Mouse (Mus musculus): ENCODE data around the gene Wipf2. TPM values are rescaled to one million over a fixed set of nuclear protein-coding genes. Genes with fewer than 3 reads are reported as not detected.
"Not testable (repeated sequence)": the region's sequence is repeated elsewhere in the genome, so short reads cannot be mapped to it uniquely, and the experiment has no call there.

The Wipf2 gene
- total RNA-seq, 2 experiments from 2014 or later = 13.3 to 15.4 TPM

DNA sequence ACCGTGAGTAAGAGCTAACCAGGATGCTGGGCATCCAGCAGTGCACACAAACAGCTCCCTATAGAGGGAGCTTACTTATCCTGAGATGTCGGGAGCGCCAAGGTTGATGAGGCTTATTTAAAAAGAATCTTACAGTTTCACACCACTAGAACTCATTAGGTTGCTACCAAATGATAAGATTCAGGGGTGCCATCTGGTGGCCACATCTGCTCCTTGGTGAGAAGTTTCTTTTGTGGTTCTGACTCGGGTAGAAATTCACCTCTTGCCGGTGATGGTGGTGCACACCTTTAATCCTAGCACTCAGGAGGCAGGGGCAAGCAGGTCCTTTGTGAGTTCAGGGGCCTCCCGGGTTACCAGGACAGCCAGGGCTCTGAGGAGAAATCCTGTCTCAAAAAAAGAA lies 46.2 kb downstream of the Wipf2 start:
- peak; percentile 78 for DNase-seq

DNA sequence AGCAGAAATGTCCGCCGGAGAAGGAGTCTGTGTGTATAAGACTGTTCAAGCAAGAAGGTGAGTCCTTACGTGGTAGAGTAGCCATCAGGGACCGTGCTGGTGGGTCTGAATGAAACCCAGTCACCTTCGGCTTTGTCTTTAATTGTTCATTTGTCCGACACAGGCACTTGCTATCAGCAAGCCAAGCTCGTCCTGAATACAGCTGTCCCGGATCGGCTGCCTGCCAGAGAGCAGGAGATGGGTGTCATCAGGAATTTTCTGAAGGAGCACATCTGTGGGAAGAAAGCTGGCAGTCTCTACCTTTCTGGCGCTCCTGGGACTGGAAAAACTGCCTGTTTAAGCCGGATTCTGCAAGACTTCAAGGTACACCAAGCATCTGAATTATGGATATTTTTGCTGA lies 47.0 kb downstream of the Wipf2 start:
- DNase-seq = no peak

DNA sequence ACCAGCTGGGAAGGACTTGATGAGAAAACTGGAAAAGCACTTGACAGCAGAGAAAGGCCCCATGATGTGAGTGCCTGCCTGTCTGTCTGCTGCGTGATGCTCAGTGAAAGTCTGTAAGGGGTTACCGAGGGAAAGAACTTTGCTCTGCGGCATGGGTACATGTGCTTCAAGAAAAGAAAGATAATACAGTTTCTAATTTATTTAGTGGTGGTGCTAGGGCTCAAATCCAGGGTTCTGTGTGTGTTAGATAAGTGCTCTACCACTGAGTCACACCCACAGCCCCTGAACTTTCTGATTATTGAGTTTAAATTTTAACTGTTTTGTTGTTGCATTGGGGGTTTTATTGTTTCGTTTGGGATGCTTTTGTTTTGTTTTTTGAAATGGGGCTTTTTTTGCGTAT lies 48.1 kb downstream of the Wipf2 start:
- DNase-seq = no peak

DNA sequence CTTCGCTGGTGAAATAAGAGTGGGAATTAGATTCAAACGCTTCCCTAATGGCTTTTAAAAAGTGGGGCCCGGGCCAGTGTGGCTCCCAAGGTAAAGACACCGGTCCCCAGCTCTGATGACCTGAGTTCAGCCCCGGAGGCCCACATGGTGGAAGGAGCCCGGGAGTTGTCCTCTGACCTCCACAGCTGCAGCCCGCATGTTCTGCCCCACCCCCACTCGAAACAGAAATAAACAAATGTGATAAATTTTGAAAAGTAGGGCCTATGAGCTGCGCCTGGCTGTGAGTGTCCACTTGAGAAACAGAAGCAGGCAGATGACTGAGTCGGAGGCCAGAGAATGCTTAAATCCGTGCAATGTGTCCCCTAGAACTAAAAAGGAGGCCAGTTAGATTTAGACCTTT lies 50.8 kb downstream of the Wipf2 start:
- DNase-seq = no peak

DNA sequence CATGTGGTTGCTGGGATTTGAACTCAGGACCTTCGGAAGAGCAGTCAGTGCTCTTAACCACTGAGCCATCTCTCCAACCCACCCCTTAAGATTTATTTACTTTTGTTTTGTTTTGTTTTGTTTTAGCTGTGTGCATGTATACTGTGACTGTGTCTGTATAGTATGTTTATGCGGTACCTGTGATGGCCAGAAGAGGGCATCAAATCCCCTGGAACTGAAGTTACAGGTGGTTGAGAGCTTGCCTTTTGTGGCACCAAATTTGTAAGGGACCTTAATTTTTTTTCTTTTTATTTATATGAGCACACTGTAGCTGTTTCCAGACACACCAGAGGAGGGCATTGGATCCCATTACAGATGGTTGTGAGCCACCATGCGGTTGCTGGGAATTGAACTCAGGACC lies 52.9 kb downstream of the Wipf2 start:
- not testable (repeated sequence) for DNase-seq

DNA sequence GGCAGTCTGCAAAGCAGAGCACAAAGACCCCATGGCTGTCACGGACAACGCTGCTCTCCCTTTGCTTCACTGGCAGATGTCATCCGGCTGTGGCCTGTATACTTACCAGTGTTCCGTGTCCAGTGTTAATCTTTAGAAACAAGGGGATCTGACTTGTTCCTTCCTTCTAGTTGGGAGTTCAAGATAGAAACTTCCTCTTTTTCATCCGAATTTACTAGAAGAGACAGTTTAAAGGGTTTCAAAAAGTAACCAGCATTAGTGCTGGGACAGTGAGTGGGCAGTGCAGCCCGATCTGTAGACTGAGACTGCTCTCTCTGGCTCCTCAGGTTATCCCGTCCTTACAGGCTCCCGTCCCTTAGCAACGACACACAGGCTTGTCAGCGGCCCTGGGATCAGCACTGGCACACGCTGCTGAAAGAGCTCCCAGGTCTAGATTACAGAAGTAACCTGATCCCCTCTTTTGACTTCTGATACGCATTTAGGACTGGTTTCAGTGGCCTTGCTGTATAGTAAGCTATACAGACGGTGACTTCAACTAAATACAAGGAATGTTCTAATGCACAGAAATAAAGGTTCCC lies 54.1 kb downstream of the Wipf2 start:
- no peak for DNase-seq

DNA sequence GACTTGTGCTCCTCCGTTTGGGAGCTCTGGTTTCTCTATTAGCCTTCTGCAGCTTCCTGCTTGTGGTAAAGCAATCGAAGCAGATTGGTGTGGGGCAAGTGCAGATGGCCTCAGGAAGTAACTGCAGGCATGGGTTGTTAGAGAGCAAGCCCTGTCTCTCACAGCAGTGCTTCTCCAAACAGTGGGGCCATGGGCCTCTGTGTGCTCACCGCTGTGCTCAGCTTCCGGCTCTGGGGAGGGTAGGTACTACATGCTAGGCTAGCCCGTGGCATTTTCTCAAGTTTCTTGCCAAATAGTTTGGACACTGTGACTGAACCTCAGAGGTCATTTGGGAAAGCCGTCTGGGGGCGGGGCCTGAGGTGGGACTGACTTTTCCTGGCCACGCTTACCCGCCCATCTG lies 54.8 kb downstream of the Wipf2 start:
- DNase-seq = peak; percentile 60

DNA sequence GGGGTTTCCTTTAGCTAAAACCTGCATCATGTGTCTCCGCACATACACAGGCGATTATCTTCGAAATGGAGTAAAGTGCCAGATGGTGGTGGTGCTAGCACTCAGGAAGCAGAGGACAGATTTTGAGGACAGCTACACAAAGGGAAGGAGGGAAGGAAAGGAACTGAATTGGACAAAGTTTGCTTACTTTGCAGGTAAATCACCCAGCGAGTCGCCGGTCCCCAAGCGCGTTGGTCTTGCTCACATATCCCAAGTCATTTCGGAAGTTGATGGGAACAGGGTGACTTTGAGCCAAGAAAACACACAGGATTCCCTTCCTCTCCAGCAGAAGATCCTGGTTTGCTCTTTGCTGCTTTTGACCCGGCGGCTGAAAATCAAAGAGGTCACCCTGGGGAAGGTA lies 55.6 kb downstream of the Wipf2 start:
- DNase-seq = no peak

DNA sequence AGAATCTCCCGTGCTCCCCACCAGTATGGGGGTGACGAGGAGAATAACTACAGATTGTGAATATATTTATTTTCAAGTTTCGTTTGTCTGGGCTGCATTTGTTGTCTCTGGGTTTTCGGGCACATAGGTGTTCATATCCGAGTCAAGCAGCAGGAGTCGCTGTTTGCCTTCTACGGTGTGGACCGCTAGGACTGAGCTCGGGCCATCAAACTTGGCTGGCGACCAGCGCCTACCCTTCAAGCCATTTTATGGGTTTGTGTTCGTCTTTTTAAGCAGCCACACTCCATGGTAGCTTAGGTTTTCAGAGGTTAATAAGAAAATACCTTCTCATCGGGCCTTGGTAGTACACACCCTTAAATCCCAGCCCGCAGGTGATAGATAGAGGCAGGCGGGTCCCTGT lies 58.4 kb downstream of the Wipf2 start:
- DNase-seq = peak; percentile 71

DNA sequence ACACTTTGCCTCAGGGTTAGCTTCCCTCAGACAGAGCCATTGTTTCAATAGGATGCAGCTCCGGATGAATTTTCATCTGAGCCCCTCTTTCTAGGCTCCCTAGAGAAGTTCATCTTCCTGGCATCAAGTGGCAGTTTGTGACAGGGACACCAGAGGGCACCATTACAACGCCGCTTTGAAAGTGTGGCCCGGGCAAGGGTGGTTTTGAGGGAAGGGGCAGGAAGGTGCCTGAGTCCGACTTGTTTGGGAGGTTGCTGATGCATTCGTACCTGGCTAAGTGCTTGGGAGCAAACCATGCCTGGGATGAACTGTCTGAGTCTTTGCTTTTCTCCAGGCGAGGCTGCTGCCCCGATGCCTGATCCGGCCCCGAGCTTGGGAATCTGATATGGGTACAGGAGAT lies 58.9 kb downstream of the Wipf2 start:
- DNase-seq = peak; percentile 75

DNA sequence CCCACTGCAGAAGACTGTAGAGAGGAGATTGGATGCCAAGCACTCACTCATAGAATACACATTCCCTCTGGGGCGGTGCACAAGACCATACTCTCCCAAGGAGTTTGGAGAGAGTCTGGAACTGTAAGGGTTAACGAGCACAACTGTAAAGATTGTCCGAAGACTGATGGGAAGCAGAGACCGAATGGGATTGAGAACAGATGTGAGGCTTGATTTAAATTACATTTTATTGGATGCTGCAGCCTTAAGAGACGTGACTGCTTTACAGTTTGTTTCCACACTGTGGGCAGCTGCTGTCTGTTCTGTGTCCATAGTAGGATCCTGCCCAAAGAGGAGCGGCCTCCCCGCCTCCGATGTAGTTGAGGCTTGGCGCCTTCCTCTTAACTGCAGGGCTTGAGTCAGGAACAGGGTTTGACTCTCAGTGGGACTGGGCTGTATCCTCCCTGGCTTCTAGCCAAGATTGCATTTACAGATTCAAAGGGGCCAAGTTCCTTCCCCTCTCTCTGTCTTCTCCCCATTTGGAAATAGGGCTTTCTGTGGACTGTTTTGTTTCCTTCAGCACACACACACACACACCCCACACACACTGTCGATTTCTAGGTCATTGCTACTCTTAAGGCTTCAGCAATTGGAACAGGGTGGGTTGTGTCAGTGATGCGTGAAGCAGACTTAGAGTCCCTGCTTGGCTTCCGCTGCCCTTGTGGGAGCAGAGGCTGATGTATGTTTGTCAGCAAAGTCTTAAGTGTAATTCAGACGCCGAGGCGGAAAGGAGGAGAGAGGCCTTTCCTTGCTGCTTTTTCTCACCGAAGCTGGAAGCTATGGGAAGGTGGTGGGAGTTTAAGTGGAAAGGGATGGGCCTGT lies 59.6 kb downstream of the Wipf2 start:
- DNase-seq = peak; percentile 13

DNA sequence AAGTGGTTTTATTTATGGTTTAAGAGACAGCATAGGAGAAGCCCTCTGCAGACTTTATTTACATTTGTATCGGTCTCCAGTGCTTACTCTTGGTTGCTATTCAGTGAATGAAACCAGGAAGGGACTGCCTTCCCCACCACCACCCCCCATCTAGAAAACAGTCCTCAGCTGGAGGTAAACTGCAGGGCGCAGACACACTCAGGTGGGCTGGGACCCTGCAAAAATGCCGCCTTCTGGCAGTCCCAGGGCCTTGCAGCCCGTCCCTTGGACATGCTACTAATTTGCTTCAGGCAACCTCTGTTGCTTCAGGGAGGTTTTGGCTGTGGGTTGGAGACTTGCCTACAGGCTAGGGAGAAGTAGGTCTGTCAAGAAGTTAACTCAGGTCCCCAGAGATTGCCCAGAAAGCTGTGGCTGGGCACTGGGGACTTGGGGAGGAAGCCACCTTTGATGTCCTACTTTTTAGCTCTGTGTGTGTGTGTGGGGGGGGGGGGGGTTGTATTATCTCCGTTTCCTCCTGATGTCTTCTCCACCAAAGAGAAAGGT lies 61.3 kb downstream of the Wipf2 start:
- peak; percentile 25 for DNase-seq

DNA sequence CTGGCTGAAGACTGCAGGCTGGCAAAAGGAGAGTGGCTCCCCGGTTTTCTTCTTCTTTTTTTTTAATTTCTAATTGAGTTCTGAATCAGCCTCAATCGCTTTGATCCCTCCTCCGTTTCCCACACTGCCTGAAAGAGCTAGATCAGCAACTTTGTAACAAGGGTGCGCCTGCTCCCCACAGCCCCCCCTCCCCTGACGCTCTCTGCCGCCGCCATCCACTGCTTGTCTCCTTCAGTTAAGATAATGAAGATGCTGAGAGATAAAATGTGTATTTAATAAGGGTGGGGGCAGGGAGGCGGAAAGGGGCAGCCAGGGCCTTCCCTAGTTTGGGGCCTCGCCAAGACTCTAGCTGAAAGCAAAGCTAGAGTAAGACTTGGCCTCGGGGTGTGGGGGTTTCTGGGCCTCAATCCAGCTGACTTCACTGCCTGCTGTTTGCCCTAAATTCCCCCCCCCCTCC lies 61.9 kb downstream of the Wipf2 start:
- DNase-seq = peak; percentile 72

DNA sequence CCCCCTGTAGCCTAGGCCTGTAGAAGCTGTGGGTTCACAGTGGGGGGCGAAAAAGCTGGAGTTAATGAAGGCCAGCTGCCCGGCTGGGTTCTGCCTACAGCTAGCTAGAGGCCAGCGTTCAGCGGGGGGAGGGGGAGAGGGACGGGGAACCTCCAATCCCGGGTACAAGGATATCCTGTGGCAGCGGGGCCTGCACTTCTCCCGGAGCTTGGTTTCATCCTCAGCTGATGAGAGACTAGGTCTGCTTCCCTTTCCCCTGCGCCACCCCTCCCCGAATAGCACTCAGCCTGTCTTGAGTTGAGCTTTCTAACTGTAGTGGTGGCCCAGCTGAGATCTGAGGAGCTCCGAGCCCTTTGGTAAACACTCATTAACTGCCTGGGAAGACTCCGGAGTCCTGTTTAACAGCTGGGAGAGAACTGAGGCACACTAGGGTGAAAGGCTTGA lies 62.5 kb downstream of the Wipf2 start:
- peak; percentile 71 for DNase-seq

DNA sequence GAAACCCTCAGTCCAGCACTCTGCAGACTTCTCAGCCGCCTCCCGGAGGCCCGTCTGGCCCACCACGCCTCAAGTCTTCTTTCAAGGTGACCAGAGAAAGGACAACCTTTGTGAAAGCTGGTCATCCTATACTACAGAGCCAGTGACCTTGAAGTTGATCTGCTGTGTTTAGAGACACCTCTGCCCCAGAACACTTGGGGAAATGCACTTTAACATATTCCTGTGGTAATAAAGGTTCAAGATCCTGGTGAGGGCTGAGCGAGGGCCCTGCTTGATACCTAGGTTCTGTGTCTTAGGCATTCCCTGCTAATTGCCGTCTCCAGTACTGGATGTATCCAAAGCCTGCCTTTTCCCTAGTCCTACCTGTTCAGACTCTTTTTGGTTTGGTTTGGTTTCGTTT lies 63.1 kb downstream of the Wipf2 start:
- DNase-seq = no peak

DNA sequence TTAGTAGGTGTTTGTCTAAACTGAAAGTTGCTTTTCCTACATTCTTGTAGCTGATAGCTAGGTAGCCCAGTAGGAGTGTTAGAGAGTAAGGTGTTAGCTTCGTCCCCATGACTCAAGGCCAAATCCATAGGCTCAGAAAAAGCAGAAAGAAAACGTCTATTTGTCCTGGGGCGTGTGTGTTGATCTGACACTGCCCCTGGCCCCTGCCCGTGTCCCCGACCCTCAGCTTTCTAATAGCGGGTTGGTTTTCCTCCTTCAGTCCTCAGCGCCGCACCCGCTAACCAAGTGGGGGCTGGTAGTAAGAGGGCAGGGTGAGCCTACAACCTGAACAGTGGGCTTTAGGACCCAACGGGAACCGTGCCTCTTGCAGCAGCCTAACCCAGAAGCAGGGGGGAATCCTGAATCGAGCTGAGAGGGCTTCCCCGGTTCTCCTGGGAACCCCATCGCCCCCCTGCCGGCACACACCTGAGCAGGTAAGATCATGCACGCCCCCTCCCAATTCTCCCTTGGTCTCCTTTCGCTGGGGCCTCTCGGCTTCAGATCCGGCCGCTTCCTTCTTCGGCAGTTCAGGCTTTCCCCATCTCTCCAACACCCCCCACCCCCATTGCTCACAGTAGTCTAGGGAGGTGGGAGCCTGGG lies 64.1 kb downstream of the Wipf2 start, which contains the start of gene Rara:
Rara (plus strand) TSS at position 381 of the 639 bp plus-strand sequence.
- DNase-seq = peak; percentile 48

DNA sequence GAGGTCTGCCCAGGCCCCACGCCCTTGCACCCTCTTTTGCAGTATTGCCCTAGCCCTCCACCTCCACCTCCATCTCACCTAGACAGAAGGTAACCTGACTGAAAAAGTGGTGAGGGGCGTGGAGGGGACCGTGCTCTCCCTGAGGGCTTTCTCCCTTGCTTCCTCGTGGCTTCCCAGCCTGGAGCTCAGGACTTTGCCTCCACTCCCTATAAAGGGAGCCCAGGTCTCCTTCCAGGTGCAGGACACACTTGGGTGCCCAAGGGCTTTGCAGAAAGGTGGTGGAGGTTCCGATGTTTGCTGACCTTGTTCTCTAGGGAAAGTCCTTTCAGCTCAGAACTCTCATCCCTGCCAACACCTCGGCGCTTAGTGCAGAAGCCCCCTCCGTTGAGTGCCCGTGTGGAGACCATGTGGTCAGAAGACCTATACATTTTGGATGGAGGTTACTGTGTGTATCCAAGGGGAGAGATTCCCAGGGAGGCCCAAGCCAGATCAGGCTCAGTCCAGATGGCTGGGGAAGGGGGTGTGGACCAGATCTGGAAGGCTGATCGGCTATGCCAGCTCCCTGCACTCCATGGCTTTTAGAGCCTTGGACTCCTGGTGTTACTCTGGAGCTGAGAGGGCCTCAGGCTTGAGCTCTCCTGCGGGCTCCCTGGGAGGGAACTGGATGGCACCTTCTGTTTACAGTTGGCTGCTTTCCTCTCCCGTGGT lies 64.9 kb downstream of the Wipf2 start:
- peak; percentile 22 for DNase-seq

DNA sequence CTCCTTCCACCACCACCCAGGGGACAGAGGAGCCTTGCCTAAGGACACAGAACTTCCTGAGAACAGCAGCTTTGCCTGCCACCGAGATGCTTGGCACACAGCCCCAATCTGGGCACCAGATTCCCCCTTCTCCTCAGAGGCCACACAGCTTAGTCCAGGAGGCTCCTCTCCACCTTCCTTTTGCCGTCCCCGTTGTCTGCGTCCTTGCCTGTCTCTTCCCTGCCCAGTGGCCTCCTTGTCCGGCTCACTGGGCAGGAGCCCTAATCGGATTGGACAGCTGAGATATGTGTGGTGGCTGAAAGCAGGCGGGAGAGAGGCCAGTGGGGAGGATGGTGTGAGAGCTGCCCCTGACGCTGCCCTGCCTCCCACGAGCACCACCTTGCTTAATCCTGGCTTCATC lies 66.1 kb downstream of the Wipf2 start:
- peak; percentile 51 for DNase-seq

DNA sequence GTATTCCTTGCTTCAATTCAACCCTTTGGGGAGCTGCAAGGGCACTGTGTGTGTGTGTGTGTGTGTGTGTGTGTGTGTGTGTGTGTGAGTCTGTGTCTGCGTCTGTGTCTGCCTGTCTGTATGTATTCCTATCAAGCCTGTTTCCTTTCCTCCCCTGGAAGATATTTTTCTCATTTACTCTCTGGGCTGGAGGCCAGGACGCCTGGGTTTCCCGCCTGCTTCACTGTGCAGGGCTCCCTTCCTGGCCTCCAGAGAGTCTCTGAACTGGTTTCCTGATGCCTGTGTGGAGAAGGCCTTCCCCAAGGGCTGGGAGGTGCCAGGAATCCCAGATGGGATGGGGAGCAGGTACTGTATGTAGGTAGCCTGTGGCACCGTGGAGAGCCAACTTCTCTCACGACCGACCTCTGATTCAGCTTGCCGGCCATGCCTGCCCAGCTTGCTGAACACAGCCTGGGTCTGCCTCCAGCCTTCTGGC lies 66.7 kb downstream of the Wipf2 start:
- peak; percentile 61 for DNase-seq

DNA sequence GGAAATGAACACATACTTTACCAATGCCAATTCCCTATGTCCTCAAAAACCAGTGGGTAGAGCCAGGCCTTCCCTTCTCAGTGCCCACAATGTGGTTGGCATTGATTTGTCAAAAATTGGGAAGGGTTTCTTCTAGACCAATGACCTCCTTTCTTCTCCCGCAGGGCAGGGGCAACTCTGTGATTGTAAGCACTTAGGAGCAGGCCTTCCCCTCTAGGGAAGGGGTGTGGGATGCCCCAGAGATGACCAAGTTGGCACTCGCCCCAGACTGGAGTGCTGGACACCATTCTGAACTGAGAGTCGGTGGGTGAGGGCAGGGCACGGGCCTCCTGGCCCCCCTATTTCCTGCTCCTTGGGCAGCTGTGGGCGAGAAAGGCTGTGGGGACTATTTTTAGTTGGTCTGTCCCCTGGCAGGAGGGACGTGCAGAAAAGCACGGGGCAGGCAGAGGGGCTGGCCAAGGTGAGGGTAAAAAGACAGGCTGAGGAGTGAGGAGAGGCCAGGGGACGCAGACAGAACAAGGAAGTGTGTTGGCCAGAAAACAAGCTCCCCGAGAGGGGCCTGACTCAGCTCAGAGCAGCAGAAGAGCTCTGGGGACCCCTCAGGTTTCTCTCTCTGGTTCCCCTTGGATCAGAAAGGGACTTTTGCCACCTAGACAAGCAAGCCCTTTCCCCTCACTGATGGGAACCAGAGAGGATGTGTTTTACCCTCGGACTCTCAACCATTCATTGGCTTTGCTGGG lies 67.5 kb downstream of the Wipf2 start:
- DNase-seq = peak; percentile 56
